Mouse (Mus musculus): ENCODE measurements around the gene Vmn1r46.
"Not testable (repeated sequence)": the region's sequence is repeated elsewhere in the genome, so short reads cannot be mapped to it uniquely, and the experiment has no call there.

Vmn1r46 gene

GRCm38 (mm10) chr6:89969013-89969412 lies at the start of gene Vmn1r46:
Gene Vmn1r46, plus strand, starts transcription at chr6:89969313.
- no peak for DNase-seq (ENCODE audit: low read depth, low spot score)

DNA sequence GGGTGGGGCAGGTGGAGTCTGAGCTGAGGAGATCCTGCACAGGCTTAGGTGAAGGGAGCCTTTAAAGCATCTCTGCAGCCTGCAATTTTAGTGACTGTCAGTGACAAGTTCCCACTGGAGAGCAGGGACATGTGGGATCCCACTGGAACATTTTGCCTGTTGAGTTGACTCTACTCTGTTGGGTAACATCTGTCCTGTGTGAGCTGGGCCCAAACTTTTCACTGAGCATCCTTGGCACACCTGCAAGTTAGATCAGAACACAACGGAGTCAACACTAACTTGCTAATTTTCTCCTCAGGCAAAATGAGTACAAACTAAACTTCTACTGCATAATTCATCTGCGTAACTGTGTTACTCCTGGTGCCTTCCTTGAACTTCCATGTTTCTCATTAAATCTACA lies 28.6 kb upstream of the Vmn1r46 start, which contains the start of gene Vmn1r45:
Vmn1r45 (minus strand) TSS at position 101 of the 400 bp plus-strand sequence.
- DNase-seq (ENCODE audit: low read depth, low spot score): not testable (repeated sequence)

DNA sequence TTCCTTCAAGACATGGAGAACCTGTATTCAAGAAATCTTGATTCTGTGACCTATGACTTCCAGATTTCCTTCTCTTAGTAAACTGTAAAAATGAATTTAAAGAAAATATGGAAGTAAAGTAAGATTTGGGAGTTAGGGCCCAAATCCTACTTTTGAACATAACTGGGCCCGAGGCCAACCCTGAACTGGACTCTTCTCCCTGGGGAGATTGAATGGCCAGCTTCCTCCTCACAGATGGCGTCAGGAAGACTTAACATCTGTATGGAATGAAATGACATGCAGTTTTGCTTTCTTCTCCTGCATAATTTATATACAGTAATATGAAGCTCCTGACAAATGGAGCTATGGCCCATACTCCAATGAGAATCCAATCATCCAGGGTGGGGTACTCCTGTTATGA lies 28.2 kb upstream of the Vmn1r46 start:
- DNase-seq (ENCODE audit: low read depth, low spot score): no peak

GRCm38 (mm10) chr6:89953556-89953955 lies 15.6 kb upstream of the Vmn1r46 start:
- no peak for DNase-seq (ENCODE audit: low read depth, low spot score)

DNA sequence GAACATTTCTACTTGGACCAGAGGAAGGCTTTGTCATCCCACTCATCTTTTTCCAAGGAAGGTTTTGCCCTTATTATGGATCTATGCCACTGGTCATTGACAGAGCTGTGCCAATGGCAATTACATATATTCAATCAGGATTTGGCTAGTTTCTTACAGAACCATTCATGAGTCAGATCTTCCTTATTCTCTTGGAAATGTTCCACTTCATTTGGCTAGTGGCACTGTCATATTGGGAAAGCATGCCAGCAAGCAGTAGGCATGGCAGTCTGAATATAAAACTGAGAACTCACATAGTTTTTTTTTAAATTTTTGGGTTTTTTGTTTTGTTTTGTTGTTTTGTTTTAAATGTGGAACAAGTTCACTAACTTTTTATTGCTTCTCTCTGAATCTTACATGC lies 2.8 kb upstream of the Vmn1r46 start:
- DNase-seq (ENCODE audit: low read depth, low spot score): no peak

GRCm38 (mm10) chr6:89985989-89986388 lies 16.9 kb downstream of the Vmn1r46 start:
- DNase-seq (ENCODE audit: low read depth, low spot score): no peak

DNA sequence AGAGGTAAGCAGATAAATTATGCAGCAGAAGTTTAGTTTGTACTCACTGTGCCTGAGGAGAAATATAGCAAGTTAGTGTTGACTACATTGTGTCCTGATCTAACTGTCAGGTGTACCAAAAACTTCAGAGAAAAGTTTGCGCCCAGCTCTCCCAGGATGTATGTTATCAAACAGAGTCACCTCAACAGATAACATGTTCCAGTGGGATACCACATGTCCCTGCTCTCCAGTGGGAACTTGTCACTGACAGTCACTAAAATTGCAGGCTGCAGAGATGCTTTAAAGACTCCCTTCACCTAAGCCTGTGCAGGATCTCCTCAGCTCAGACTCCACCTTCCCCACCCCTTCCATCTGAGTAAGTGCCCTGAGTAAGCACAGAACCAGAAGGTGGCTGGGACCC lies 46.7 kb downstream of the Vmn1r46 start, which contains the start of gene Vmn1r47:
Vmn1r47 (plus strand) TSS at position 301 of the 400 bp plus-strand sequence.
- not testable (repeated sequence) for DNase-seq (ENCODE audit: low read depth, low spot score)
